Mouse (Mus musculus) MEL (cell line): Measurements from ENCODE around the gene Coq10b. TPM values are rescaled to one million over a fixed set of nuclear protein-coding genes. Genes with fewer than 3 reads are reported as not detected.

Experiments used
- DNase-seq: peaks from one replicate; pipeline ENCODE4 v3.0.0; 2011; ENCODE audit warnings: low read depth, low spot score
- H3K27ac ChIP-seq: 2 replicates; pipeline ENCODE4 v1.5.1; 2012; ENCODE audit warnings: low read depth, mild to moderate bottlenecking, control low read depth, low read length, moderate library complexity; ENCODE audit not compliant: control insufficient read depth
- H3K27me3 ChIP-seq, 2 experiments: fragments of 150-350 bp in 1 of 2; sonication (generic) in 1 of 2; 2 replicates each; pipeline ENCODE4 v1.6.1; 2012; ENCODE audit warnings: low read length in 2 of 2, mild to moderate bottlenecking in 2 of 2, improper control_type of control experiment in 1 of 2, moderate library complexity in 1 of 2; ENCODE audit not compliant: insufficient read depth in 2 of 2, control insufficient read depth in 1 of 2
- H3K36me3 ChIP-seq, 2 experiments: 2 replicates each; pipeline ENCODE4 v1.6.1; 2012 to 2014; ENCODE audit warnings: low read length in 2 of 2, improper control_type of control experiment in 1 of 2, inconsistent platforms in 1 of 2, mild to moderate bottlenecking in 1 of 2; ENCODE audit not compliant: insufficient read depth in 2 of 2, control insufficient read depth in 1 of 2
- H3K4me1 ChIP-seq, 2 experiments: fragments of 150-350 bp in 1 of 2; sonication (generic) in 1 of 2; 2 replicates each; pipeline ENCODE4 v1.6.1; 2012; ENCODE audit warnings: low read length in 2 of 2, improper control_type of control experiment in 1 of 2, mild to moderate bottlenecking in 1 of 2; ENCODE audit not compliant: insufficient read depth in 2 of 2, control insufficient read depth in 1 of 2
- H3K4me3 ChIP-seq, 2 experiments: fragments of 150-350 bp in 1 of 2; sonication (generic) in 1 of 2; 2 replicates each; pipeline ENCODE4 v1.5.1; 2012; ENCODE audit warnings: low read depth in 2 of 2, low read length in 2 of 2, mild to moderate bottlenecking in 2 of 2, moderate library complexity in 2 of 2, control low read depth in 1 of 2, improper control_type of control experiment in 1 of 2; ENCODE audit not compliant: control insufficient read depth in 1 of 2, insufficient read depth in 1 of 2
- H3K79me2 ChIP-seq: 2 replicates; pipeline ENCODE4 v1.6.1; 2012; ENCODE audit warnings: mild to moderate bottlenecking, low read length, moderate library complexity; ENCODE audit not compliant: control insufficient read depth, poor library complexity, insufficient read depth
- H3K9ac ChIP-seq: 2 replicates; pipeline ENCODE4 v1.6.1; 2012; ENCODE audit warnings: low read depth, mild to moderate bottlenecking, control low read depth, low read length, moderate library complexity; ENCODE audit not compliant: control insufficient read depth, poor library complexity, severe bottlenecking
- H3K9me3 ChIP-seq: fragments of 150-350 bp; sonication (generic); replicated peaks from 2 replicates; pipeline ENCODE4 v1.6.1; 2012; ENCODE audit warnings: mild to moderate bottlenecking, low read length, improper control_type of control experiment, moderate library complexity; ENCODE audit not compliant: insufficient read depth
- BHLHE40 ChIP-seq: IDR thresholded peaks from 2 replicates; pipeline ENCODE4 v1.6.1; 2012; ENCODE audit warnings: low read depth, mild to moderate bottlenecking, inconsistent platforms, low read length, improper control_type of control experiment, borderline replicate concordance
- CTCF ChIP-seq, 3 experiments: IDR thresholded peaks in 2 of 3; conservative IDR thresholded peaks in 1 of 3; 2 replicates each; pipeline ENCODE4 v1.5.1; 2011 to 2012; ENCODE audit warnings: low read length in 3 of 3, low read depth in 2 of 3, mild to moderate bottlenecking in 2 of 3, improper control_type of control experiment in 1 of 3, inconsistent platforms in 1 of 3, mixed read lengths in 1 of 3, moderate library complexity in 1 of 3; ENCODE audit not compliant: control insufficient read depth in 1 of 3, insufficient read depth in 1 of 3, poor library complexity in 1 of 3, severe bottlenecking in 1 of 3
- GATA1 ChIP-seq: IDR thresholded peaks from 2 replicates; pipeline ENCODE4 v1.6.1; 2011; ENCODE audit warnings: low read depth, low read length, improper control_type of control experiment
- JUND ChIP-seq: IDR thresholded peaks from 2 replicates; pipeline ENCODE4 v1.6.1; 2011; ENCODE audit warnings: low read depth, mild to moderate bottlenecking, improper control_type of control experiment, low read length
- KAT2A ChIP-seq: conservative IDR thresholded peaks from 2 replicates; pipeline ENCODE4 v1.6.1; 2012; ENCODE audit warnings: low read depth, low read length, improper control_type of control experiment, inconsistent platforms
- MAFK ChIP-seq: IDR thresholded peaks from 2 replicates; pipeline ENCODE4 v1.6.1; 2011; ENCODE audit warnings: low read depth, mild to moderate bottlenecking, low read length, improper control_type of control experiment, borderline replicate concordance
- MXI1 ChIP-seq: IDR thresholded peaks from 2 replicates; pipeline ENCODE4 v1.6.1; 2011; ENCODE audit warnings: mild to moderate bottlenecking, low read depth, low read length, improper control_type of control experiment
- MYC ChIP-seq: IDR thresholded peaks from 2 replicates; pipeline ENCODE4 v1.6.1; 2011; ENCODE audit warnings: low read depth, mild to moderate bottlenecking, low read length, improper control_type of control experiment, moderate library complexity
- NELFE ChIP-seq: IDR thresholded peaks from 2 replicates; pipeline ENCODE4 v1.6.1; 2011; ENCODE audit warnings: low read depth, low read length, improper control_type of control experiment
- NRF1 ChIP-seq: IDR thresholded peaks from 2 replicates; pipeline ENCODE4 v1.6.1; 2014; ENCODE audit warnings: low read depth, mild to moderate bottlenecking, inconsistent platforms, low read length, improper control_type of control experiment, moderate library complexity; ENCODE audit not compliant: poor library complexity, insufficient read depth, severe bottlenecking
- POLR2A ChIP-seq, 2 experiments: IDR thresholded peaks; 2 replicates each; pipeline ENCODE4 v1.6.1; 2011 to 2012; ENCODE audit warnings: low read length in 2 of 2, mild to moderate bottlenecking in 2 of 2, control low read depth in 1 of 2, improper control_type of control experiment in 1 of 2, low read depth in 1 of 2, moderate library complexity in 1 of 2; ENCODE audit not compliant: control insufficient read depth in 1 of 2, insufficient read depth in 1 of 2, poor library complexity in 1 of 2
- POLR2AphosphoS2 ChIP-seq: IDR thresholded peaks from 2 replicates; pipeline ENCODE4 v1.6.1; 2011; ENCODE audit warnings: low read length, improper control_type of control experiment
- POLR2AphosphoS5 ChIP-seq: IDR thresholded peaks from 2 replicates; pipeline ENCODE4 v1.6.1; 2012; ENCODE audit warnings: low read depth, borderline replicate concordance, mild to moderate bottlenecking, inconsistent platforms, low read length, moderate library complexity, mixed read lengths
- SIN3A ChIP-seq: IDR thresholded peaks from 2 replicates; pipeline ENCODE4 v1.6.1; 2012; ENCODE audit warnings: low read length, improper control_type of control experiment, inconsistent platforms
- SMC3 ChIP-seq: IDR thresholded peaks from 2 replicates; pipeline ENCODE4 v1.6.1; 2011; ENCODE audit warnings: low read depth, low read length, improper control_type of control experiment
- TCF12 ChIP-seq: IDR thresholded peaks from 2 replicates; pipeline ENCODE4 v1.6.1; 2014; ENCODE audit warnings: low read depth, mild to moderate bottlenecking, inconsistent platforms, low read length, improper control_type of control experiment, moderate library complexity
- UBTF ChIP-seq: IDR thresholded peaks from 2 replicates; pipeline ENCODE4 v1.6.1; 2012; ENCODE audit warnings: low read depth, mild to moderate bottlenecking, inconsistent platforms, low read length, improper control_type of control experiment, moderate library complexity, borderline replicate concordance; ENCODE audit not compliant: insufficient read depth
- USF1 ChIP-seq: IDR thresholded peaks from 2 replicates; pipeline ENCODE4 v1.6.1; 2014; ENCODE audit warnings: low read depth, mild to moderate bottlenecking, inconsistent platforms, low read length, improper control_type of control experiment, moderate library complexity
- USF2 ChIP-seq, 2 experiments: IDR thresholded peaks; 2 replicates each; pipeline ENCODE4 v1.6.1; 2011 to 2012; ENCODE audit warnings: improper control_type of control experiment in 2 of 2, low read length in 2 of 2, borderline replicate concordance in 1 of 2, inconsistent platforms in 1 of 2, low read depth in 1 of 2, mild to moderate bottlenecking in 1 of 2; ENCODE audit not compliant: insufficient read depth in 1 of 2
- ZMIZ1 ChIP-seq: IDR thresholded peaks from 2 replicates; pipeline ENCODE4 v1.6.1; 2012; ENCODE audit warnings: low read depth, mild to moderate bottlenecking, inconsistent platforms, low read length, improper control_type of control experiment, moderate library complexity
- polyA plus RNA-seq, 2 experiments: library from polyadenylated mRNA; stranded (reverse) in 1 of 2; unstranded in 1 of 2; fragments of >175 nt in 1 of 2; fragments of >200 nt in 1 of 2; gene quantifications; 2 replicates each; pipeline versions ENCODE4 v1.2.1 to v1.2.4; 2012; ENCODE audit warnings: low replicate concordance in 2 of 2, low read depth in 1 of 2; ENCODE audit not compliant: insufficient read length in 2 of 2, insufficient read depth in 1 of 2, missing spikeins in 1 of 2
- total RNA-seq: library from RNA; depleted of rRNA; stranded (reverse); fragments of 300-350 nt; gene quantifications from 2 replicates; pipeline ENCODE4 v1.2.3, GENCODE M21; 2012

Coq10b gene
- total and polyA plus RNA-seq, 3 experiments = 9.8 to 84.6 (median 13.4) TPM

- H3K4me3 ChIP-seq = no peak overlapping the region
- no peak for DNase-seq
- H3K79me2 ChIP-seq = peaks cover 9% of the 10 kb centered on the region
- peaks cover 0 to 10% of the 10 kb centered on the region in 2 experiments; a peak in 2 of 4 replicates for H3K36me3 ChIP-seq
- TF ChIP-seq USF1 (no peak), USF2 (IDR thresholded peaks at IDR 0.05; ENCODE audit: borderline replicate concordance in 1 of 2, insufficient read depth in 1 of 2, low read depth in 1 of 2, low read length in 2 of 2) (no peak), JUND (no peak), ZMIZ1 (no peak), CTCF (IDR thresholded peaks at IDR 0.05 in 2 of 3, conservative IDR thresholded peaks at IDR 0.05 in 1 of 3; ENCODE audit: control insufficient read depth in 1 of 3, insufficient read depth in 1 of 3, low read depth in 2 of 3, low read length in 3 of 3, poor library complexity in 1 of 3, severe bottlenecking in 1 of 3) (no peak), MXI1 (no peak), POLR2A (IDR thresholded peaks at IDR 0.05; ENCODE audit: control insufficient read depth in 1 of 2, insufficient read depth in 1 of 2, low read depth in 1 of 2, low read length in 2 of 2, poor library complexity in 1 of 2) (no peak), KAT2A (no peak), POLR2AphosphoS5 (no peak), SIN3A (no peak), POLR2AphosphoS2 (no peak), SMC3 (no peak), NELFE (no peak), MAFK (no peak), BHLHE40 (no peak), TCF12 (no peak), MYC (no peak), UBTF (no peak), NRF1 (no peak)
- H3K9me3 ChIP-seq = no peaks in the 10 kb centered on the region
- no peaks in the 10 kb centered on the region for H3K27me3 ChIP-seq
- no peak overlapping the region for H3K9ac ChIP-seq
- H3K4me1 ChIP-seq = peaks cover 5 to 6% of the 10 kb centered on the region in 2 experiments
- H3K27ac ChIP-seq = no peak overlapping the region
Observed at GRCm38 (mm10) chr1:55048841-55049587, 3.6 kb upstream of the Coq10b start.

- Histone ChIP-seq H3K36me3 (peaks cover 0 to 27% of the 10 kb centered on the region in 2 experiments; a peak in 2 of 4 replicates), H3K4me3 (peak overlapping the region; percentile 62 to 86; a peak in 3 of 4 replicates), H3K9ac (peak overlapping the region; percentile 74), H3K27ac (no peak overlapping the region), H3K27me3 (no peaks in the 10 kb centered on the region), H3K9me3 (no peaks in the 10 kb centered on the region), H3K79me2 (peaks cover 14% of the 10 kb centered on the region), H3K4me1 (peaks cover 11 to 16% of the 10 kb centered on the region in 2 experiments)
- no peak for DNase-seq
- TF ChIP-seq POLR2AphosphoS2 = no peak
- no peak for TF ChIP-seq KAT2A
- TF ChIP-seq GATA1 = no peak
- TF ChIP-seq JUND = no peak
Observed at GRCm38 (mm10) chr1:55051671-55052070, 899 bp upstream of the Coq10b start.
